Mouse (Mus musculus) CH12.LX (cell line): ENCODE measurements around the gene Smg9. TPM values are rescaled to one million over a fixed set of nuclear protein-coding genes. Genes with fewer than 3 reads are reported as not detected.

ENCODE experiments used
- DNase-seq: peaks from one replicate; pipeline ENCODE4 v3.0.0-alpha.2; 2013; ENCODE audit errors: extremely low read depth
- H3K27ac ChIP-seq: 2 replicates; pipeline ENCODE4 v1.5.1; 2012; ENCODE audit warnings: low read depth, mild to moderate bottlenecking, control low read depth, moderate library complexity; ENCODE audit not compliant: insufficient read depth
- H3K27me3 ChIP-seq: replicated peaks from 2 replicates; pipeline ENCODE3; 2012; ENCODE audit warnings: inconsistent platforms
- H3K36me3 ChIP-seq, 2 experiments: replicated peaks in 1 of 2; 2 replicates each; pipeline versions ENCODE3 to v1.6.1; 2012; ENCODE audit warnings: inconsistent platforms in 1 of 2, low read length in 1 of 2, mild to moderate bottlenecking in 1 of 2, mixed read lengths in 1 of 2, moderate library complexity in 1 of 2; ENCODE audit not compliant: control insufficient read depth in 1 of 2, insufficient read depth in 1 of 2
- H3K4me1 ChIP-seq, 2 experiments: 2 replicates each; pipeline ENCODE4 v1.6.1; 2012; ENCODE audit warnings: inconsistent platforms in 1 of 2, moderate library complexity in 1 of 2; ENCODE audit not compliant: insufficient read depth in 2 of 2, control insufficient read depth in 1 of 2
- H3K4me2 ChIP-seq: 2 replicates; pipeline ENCODE4 v1.6.1; 2012; ENCODE audit warnings: low read depth, mild to moderate bottlenecking, control low read depth; ENCODE audit not compliant: poor library complexity, insufficient read depth, severe bottlenecking
- H3K4me3 ChIP-seq, 3 experiments: fragments of 150-350 bp in 1 of 3; sonication (generic) in 1 of 3; replicated peaks in 1 of 3; 2 replicates each; pipeline versions ENCODE3 to v1.5.1; 2011 to 2012; ENCODE audit warnings: low read depth in 2 of 3, low read length in 2 of 3, mild to moderate bottlenecking in 2 of 3, moderate library complexity in 2 of 3, control low read depth in 1 of 3, improper control_type of control experiment in 1 of 3, inconsistent platforms in 1 of 3, mixed read lengths in 1 of 3; ENCODE audit not compliant: poor library complexity in 1 of 3
- H3K79me2 ChIP-seq: replicated peaks from 2 replicates; pipeline ENCODE4 v1.6.1; 2012; ENCODE audit warnings: mild to moderate bottlenecking, moderate library complexity; ENCODE audit not compliant: control insufficient read depth, poor library complexity, insufficient read depth, severe bottlenecking; ENCODE audit errors: extremely low read depth
- H3K9ac ChIP-seq: 2 replicates; pipeline ENCODE4 v1.6.1; 2012; ENCODE audit warnings: low read depth, mild to moderate bottlenecking, control low read depth, moderate library complexity; ENCODE audit not compliant: insufficient read depth
- H3K9me3 ChIP-seq: replicated peaks from 2 replicates; pipeline ENCODE3; 2012; ENCODE audit warnings: low read length, inconsistent platforms, mixed read lengths
- BHLHE40 ChIP-seq: IDR thresholded peaks from 2 replicates; pipeline ENCODE4 v1.6.1; 2011; ENCODE audit warnings: mild to moderate bottlenecking, low read depth, low read length, improper control_type of control experiment
- CHD1 ChIP-seq: IDR thresholded peaks from 2 replicates; pipeline ENCODE4 v1.6.1; 2012; ENCODE audit warnings: low read depth, low read length, improper control_type of control experiment, inconsistent platforms
- CHD2 ChIP-seq: IDR thresholded peaks from 2 replicates; pipeline ENCODE4 v1.6.1; 2011; ENCODE audit warnings: low read length, improper control_type of control experiment
- CTCF ChIP-seq, 2 experiments: IDR thresholded peaks in 1 of 2; conservative IDR thresholded peaks in 1 of 2; 2 replicates each; pipeline ENCODE4 v1.5.1; 2011 to 2012; ENCODE audit warnings: low read depth in 2 of 2, low read length in 2 of 2, improper control_type of control experiment in 1 of 2, inconsistent platforms in 1 of 2, mild to moderate bottlenecking in 1 of 2, moderate library complexity in 1 of 2
- E2F4 ChIP-seq: IDR thresholded peaks from 2 replicates; pipeline ENCODE4 v1.6.1; 2011; ENCODE audit warnings: low read depth, low read length, improper control_type of control experiment; ENCODE audit not compliant: insufficient replicate concordance
- ELF1 ChIP-seq: IDR thresholded peaks from 2 replicates; pipeline ENCODE4 v1.6.1; 2014; ENCODE audit warnings: low read depth, mild to moderate bottlenecking, inconsistent platforms, low read length, improper control_type of control experiment
- EP300 ChIP-seq: IDR thresholded peaks from 2 replicates; pipeline ENCODE4 v1.6.1; 2011; ENCODE audit warnings: low read length, improper control_type of control experiment
- ETS1 ChIP-seq: conservative IDR thresholded peaks from 2 replicates; pipeline ENCODE4 v1.6.1; 2012; ENCODE audit warnings: low read depth, mild to moderate bottlenecking, inconsistent platforms, low read length, improper control_type of control experiment, moderate library complexity
- GABPA ChIP-seq: IDR thresholded peaks from 2 replicates; pipeline ENCODE4 v1.6.1; 2012; ENCODE audit warnings: low read depth, low read length, improper control_type of control experiment, inconsistent platforms; ENCODE audit not compliant: insufficient replicate concordance
- IRF4 ChIP-seq: IDR thresholded peaks from 2 replicates; pipeline ENCODE4 v1.6.1; 2014; ENCODE audit warnings: low read depth, mild to moderate bottlenecking, inconsistent platforms, low read length, improper control_type of control experiment
- JUN ChIP-seq: IDR thresholded peaks from 2 replicates; pipeline ENCODE4 v1.6.1; 2011; ENCODE audit warnings: low read depth, mild to moderate bottlenecking, low read length, improper control_type of control experiment, moderate library complexity; ENCODE audit not compliant: insufficient read depth
- JUND ChIP-seq: conservative IDR thresholded peaks from 2 replicates; pipeline ENCODE4 v1.6.1; 2011; ENCODE audit warnings: low read depth, low read length, improper control_type of control experiment
- KAT2A ChIP-seq: IDR thresholded peaks from 2 replicates; pipeline ENCODE4 v1.6.1; 2012; ENCODE audit warnings: low read length, improper control_type of control experiment, inconsistent platforms; ENCODE audit not compliant: insufficient replicate concordance
- MAFK ChIP-seq: IDR thresholded peaks from 2 replicates; pipeline ENCODE4 v1.6.1; 2011; ENCODE audit warnings: low read length, improper control_type of control experiment; ENCODE audit not compliant: insufficient replicate concordance
- MAX ChIP-seq: IDR thresholded peaks from 2 replicates; pipeline ENCODE4 v1.6.1; 2011; ENCODE audit warnings: low read length, improper control_type of control experiment
- MAZ ChIP-seq: IDR thresholded peaks from 2 replicates; pipeline ENCODE4 v1.6.1; 2012; ENCODE audit warnings: low read depth, mild to moderate bottlenecking, inconsistent platforms, low read length, improper control_type of control experiment, moderate library complexity
- MEF2A ChIP-seq: IDR thresholded peaks from 2 replicates; pipeline ENCODE4 v1.6.1; 2014; ENCODE audit warnings: low read depth, mild to moderate bottlenecking, inconsistent platforms, low read length, improper control_type of control experiment, borderline replicate concordance
- MYC ChIP-seq: IDR thresholded peaks from 2 replicates; pipeline ENCODE4 v1.6.1; 2011; ENCODE audit warnings: low read depth, mild to moderate bottlenecking, improper control_type of control experiment, low read length
- NELFE ChIP-seq: IDR thresholded peaks from 2 replicates; pipeline ENCODE4 v1.6.1; 2011; ENCODE audit warnings: low read depth, low read length, improper control_type of control experiment
- POLR2AphosphoS2 ChIP-seq: IDR thresholded peaks from 2 replicates; pipeline ENCODE4 v1.6.1; 2011; ENCODE audit warnings: low read depth, low read length, improper control_type of control experiment
- RAD21 ChIP-seq: IDR thresholded peaks from 2 replicates; pipeline ENCODE4 v1.6.1; 2011; ENCODE audit warnings: low read depth, mild to moderate bottlenecking, low read length, improper control_type of control experiment, moderate library complexity
- SIN3A ChIP-seq: IDR thresholded peaks from 2 replicates; pipeline ENCODE4 v1.6.1; 2012; ENCODE audit warnings: low read length, improper control_type of control experiment, inconsistent platforms
- TBP ChIP-seq: conservative IDR thresholded peaks from 2 replicates; pipeline ENCODE4 v1.6.1; 2011; ENCODE audit warnings: low read depth, low read length, improper control_type of control experiment
- TCF12 ChIP-seq: IDR thresholded peaks from 2 replicates; pipeline ENCODE4 v1.6.1; 2014; ENCODE audit warnings: low read depth, mild to moderate bottlenecking, inconsistent platforms, low read length, improper control_type of control experiment
- UBTF ChIP-seq: IDR thresholded peaks from 2 replicates; pipeline ENCODE4 v1.6.1; 2012; ENCODE audit warnings: low read depth, mild to moderate bottlenecking, inconsistent platforms, low read length, improper control_type of control experiment, moderate library complexity
- USF1 ChIP-seq: IDR thresholded peaks from 2 replicates; pipeline ENCODE4 v1.6.1; 2014; ENCODE audit warnings: low read depth, mild to moderate bottlenecking, inconsistent platforms, low read length, improper control_type of control experiment
- ZC3H11A ChIP-seq: IDR thresholded peaks from 2 replicates; pipeline ENCODE4 v1.6.1; 2012; ENCODE audit warnings: low read depth, mild to moderate bottlenecking, inconsistent platforms, low read length, improper control_type of control experiment
- ZKSCAN1 ChIP-seq: IDR thresholded peaks from 2 replicates; pipeline ENCODE4 v1.6.1; 2012; ENCODE audit warnings: low read depth, inconsistent platforms, low read length, improper control_type of control experiment, borderline replicate concordance
- ZMIZ1 ChIP-seq: IDR thresholded peaks from 2 replicates; pipeline ENCODE4 v1.6.1; 2012; ENCODE audit warnings: low read depth, mild to moderate bottlenecking, inconsistent platforms, low read length, improper control_type of control experiment
- ZNF384 ChIP-seq: IDR thresholded peaks from 2 replicates; pipeline ENCODE4 v1.6.1; 2012; ENCODE audit warnings: low read depth, low read length, improper control_type of control experiment, inconsistent platforms
- dilution Hi-C: fragments of 300-500 bp; cut with MboI; formaldehyde crosslinking; loops from 2 replicates; pipeline ENCODE4 v1.14.3; 2020; ENCODE audit warnings: low sequenced_read_pairs; ENCODE audit not compliant: extremely low pct_unique_long_range_greater_than_20kb, extremely low pct_ligation_motif_present
- in situ Hi-C: fragments of 300-500 bp; cut with MboI; formaldehyde crosslinking; loops from 3 replicates; pipeline ENCODE4 v1.14.3; 2019; ENCODE audit warnings: low sequenced_read_pairs, low pct_ligation_motif_present, low pct_unique_long_range_greater_than_20kb, mixed read lengths
- polyA plus RNA-seq: library from polyadenylated mRNA; unstranded; fragments of >175 nt; gene quantifications from 2 replicates; pipeline ENCODE4 v1.2.1, GENCODE M21; 2012; ENCODE audit warnings: low read depth; ENCODE audit not compliant: insufficient read length
- total RNA-seq, 2 experiments: library from RNA; depleted of rRNA; stranded (reverse); fragments of 300-350 nt in 1 of 2; fragments of >200 nt in 1 of 2; gene quantifications; 2 replicates each; pipeline ENCODE4 v1.2.3; 2012 to 2014

Gene Smg9
- total and polyA plus RNA-seq, 3 experiments, result 19.9 to 26.8 (median 20.5) TPM

GRCm38 (mm10) chr7:24459843-24460242 lies 60.4 kb downstream of the Smg9 start:
- no peak for DNase-seq
- TF ChIP-seq JUN (no peak), RAD21 (no peak), MAFK (no peak), ZMIZ1 (no peak), JUND (no peak), MYC (no peak), BHLHE40 (no peak), E2F4 (no peak), IRF4 (no peak), NELFE (no peak), ZKSCAN1 (no peak), ZNF384 (no peak), UBTF (no peak), MAX (no peak)
- TF ChIP-seq, all 38 proteins: peak for 0
- H3K79me2 ChIP-seq, result no peaks in the 10 kb centered on the region
- peaks cover 10 to 15% of the 10 kb centered on the region in 2 experiments; a peak in 3 of 4 replicates for H3K4me1 ChIP-seq
- in situ Hi-C loops (no loop called here), dilution Hi-C loops (no loop called here)
- H3K27ac ChIP-seq, result no peak overlapping the region
- H3K4me3 ChIP-seq, result no peak overlapping the region
- no peaks in the 10 kb centered on the region for H3K9me3 ChIP-seq
- no peaks in the 10 kb centered on the region for H3K36me3 ChIP-seq
- no peak overlapping the region for H3K9ac ChIP-seq
- no peak overlapping the region for H3K4me2 ChIP-seq
- peaks cover 59% of the 10 kb centered on the region for H3K27me3 ChIP-seq

GRCm38 (mm10) chr7:24461376-24462051 lies 62.1 kb downstream of the Smg9 start:
- peaks cover 10 to 15% of the 10 kb centered on the region in 2 experiments; a peak in 3 of 4 replicates for H3K4me1 ChIP-seq
- peaks cover 52% of the 10 kb centered on the region for H3K27me3 ChIP-seq
- H3K4me2 ChIP-seq, result no peak overlapping the region
- H3K27ac ChIP-seq, result no peak overlapping the region
- H3K9me3 ChIP-seq, result no peaks in the 10 kb centered on the region
- H3K9ac ChIP-seq, result no peak overlapping the region
- TF ChIP-seq GABPA, result no peak
- TF ChIP-seq EP300, result no peak
- TF ChIP-seq JUN, result no peak
- TF ChIP-seq ZC3H11A, result no peak
- no peak for TF ChIP-seq POLR2AphosphoS2
- no peak for TF ChIP-seq TBP
- TF ChIP-seq CHD2, result no peak
- TF ChIP-seq IRF4, result no peak
- no peak for TF ChIP-seq CHD1
- TF ChIP-seq MEF2A, result no peak
- no peak for TF ChIP-seq KAT2A
- TF ChIP-seq MAZ, result no peak
- no peak for TF ChIP-seq MAX
- TF ChIP-seq BHLHE40, result no peak
- TF ChIP-seq CTCF (conservative IDR thresholded peaks at IDR 0.05 in 1 of 2, IDR thresholded peaks at IDR 0.05 in 1 of 2; ENCODE audit: low read depth in 2 of 2, low read length in 2 of 2), result no peak
- TF ChIP-seq TCF12, result no peak
- no peak for TF ChIP-seq SIN3A
- TF ChIP-seq ETS1, result no peak
- no peak for TF ChIP-seq USF1
- no peak for TF ChIP-seq ELF1
- in situ Hi-C loops, result no loop called here
- dilution Hi-C loops, result no loop called here
- no peak overlapping the region for H3K4me3 ChIP-seq
- H3K36me3 ChIP-seq, result no peaks in the 10 kb centered on the region
- H3K79me2 ChIP-seq, result no peaks in the 10 kb centered on the region
- no peak for DNase-seq
